Mouse (Mus musculus) E14TG2a.4 (cell line): ENCODE results near the gene Ndfip2.
A peak's percentile ranks its signal among the peaks of the same experiment; 100 is the strongest.

ENCODE experiments used
- H3K27me3 ChIP-seq: 2 replicates; pipeline ENCODE4 v1.6.1; 2014; ENCODE audit warnings: low read length, control low read depth; ENCODE audit not compliant: insufficient read depth
- H3K36me3 ChIP-seq: 2 replicates; pipeline ENCODE4 v1.6.1; 2014; ENCODE audit warnings: low read length, control low read depth; ENCODE audit not compliant: insufficient read depth
- H3K4me1 ChIP-seq: replicated peaks from 2 replicates; pipeline ENCODE4 v1.6.1; 2014; ENCODE audit warnings: low read depth, low read length, control low read depth
- H3K4me3 ChIP-seq: replicated peaks from 2 replicates; pipeline ENCODE4 v1.5.1; 2014; ENCODE audit warnings: mild to moderate bottlenecking, low read length
- H3K9me3 ChIP-seq: 2 replicates; pipeline ENCODE4 v1.6.1; 2014; ENCODE audit warnings: low read length, control low read depth
- CTCF ChIP-seq: conservative IDR thresholded peaks from 2 replicates; pipeline ENCODE4 v1.5.1; 2014; ENCODE audit warnings: low read length
- NANOG ChIP-seq: IDR thresholded peaks from 2 replicates; pipeline ENCODE4 v1.6.1; 2014; ENCODE audit warnings: borderline replicate concordance, low read length, mixed read lengths
- POU5F1 ChIP-seq: IDR thresholded peaks from 2 replicates; pipeline ENCODE4 v1.6.1; 2014; ENCODE audit warnings: low read length, borderline replicate concordance

Ndfip2 gene

GRCm38 (mm10) chr14:105313877-105314276 is 55.5 kb downstream of the Ndfip2 start:
- no peaks in the 10 kb centered on the region for H3K9me3 ChIP-seq
- no peaks in the 10 kb centered on the region for H3K27me3 ChIP-seq
- H3K4me1 ChIP-seq = no peaks in the 10 kb centered on the region
- TF ChIP-seq CTCF (0 out of 2 replicates have a peak, but pooled peaks have one; percentile 6), POU5F1 (no peak), NANOG (no peak)
- no peak overlapping the region for H3K4me3 ChIP-seq
- H3K36me3 ChIP-seq = no peaks in the 10 kb centered on the region

DNA sequence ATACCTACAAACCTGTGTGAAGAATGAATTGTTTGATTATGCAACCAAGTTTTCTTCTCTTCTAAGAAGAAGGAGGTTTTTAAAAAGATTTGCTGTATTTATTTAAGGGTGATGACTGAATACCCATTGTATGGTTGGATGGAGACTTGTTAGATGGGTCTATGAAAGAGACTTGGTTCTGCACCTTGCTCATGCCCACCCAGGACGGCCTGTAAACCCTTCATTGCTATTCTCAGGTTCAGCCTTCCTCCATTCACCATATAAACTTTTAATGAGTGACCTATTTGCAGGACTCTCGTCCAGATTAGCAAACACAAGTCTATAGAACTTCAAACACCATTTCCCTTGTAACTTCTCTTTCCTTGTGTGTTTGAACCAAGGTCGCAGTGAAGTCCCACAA is 63.3 kb downstream of the Ndfip2 start:
- TF ChIP-seq CTCF (no peak), NANOG (no peak), POU5F1 (no peak)
- Histone ChIP-seq H3K36me3 (no peaks in the 10 kb centered on the region), H3K4me3 (no peak overlapping the region), H3K9me3 (peaks cover 3% of the 10 kb centered on the region; the same call in 1 of the 2 replicates), H3K27me3 (no peaks in the 10 kb centered on the region), H3K4me1 (0 out of 2 replicates have a peak, but pooled peaks cover 4% of the 10 kb centered on the region)

GRCm38 (mm10) chr14:105322829-105323228 is 64.5 kb downstream of the Ndfip2 start:
- Histone ChIP-seq H3K36me3 (no peaks in the 10 kb centered on the region), H3K4me3 (no peak overlapping the region), H3K27me3 (no peaks in the 10 kb centered on the region), H3K4me1 (0 out of 2 replicates have a peak, but pooled peaks cover 4% of the 10 kb centered on the region), H3K9me3 (peaks cover 3% of the 10 kb centered on the region; the same call in 1 of the 2 replicates)
- TF ChIP-seq CTCF (no peak), POU5F1 (no peak), NANOG (no peak)

- Histone ChIP-seq H3K4me3 (0 out of 2 replicates have a peak overlapping the region, but pooled peaks have one; percentile 17), H3K36me3 (no peaks in the 10 kb centered on the region), H3K27me3 (no peaks in the 10 kb centered on the region), H3K9me3 (peaks cover 3% of the 10 kb centered on the region; the same call in 1 of the 2 replicates), H3K4me1 (0 out of 2 replicates have a peak, but pooled peaks cover 4% of the 10 kb centered on the region)
- TF ChIP-seq POU5F1 = no peak
- TF ChIP-seq NANOG = no peak
- TF ChIP-seq CTCF = no peak
Measured at GRCm38 (mm10) chr14:105323448-105323847, 65.1 kb downstream of the Ndfip2 start.

GRCm38 (mm10) chr14:105328397-105329302 is 70.3 kb downstream of the Ndfip2 start:
- peaks cover 3% of the 10 kb centered on the region; the same call in 1 of the 2 replicates for H3K9me3 ChIP-seq
- H3K27me3 ChIP-seq = peaks cover 7% of the 10 kb centered on the region; the same call in 1 of the 2 replicates
- no peak overlapping the region for H3K4me3 ChIP-seq
- TF ChIP-seq CTCF = no peak
- no peak for TF ChIP-seq NANOG
- no peak for TF ChIP-seq POU5F1
- no peaks in the 10 kb centered on the region for H3K36me3 ChIP-seq
- 0 out of 2 replicates have a peak, but pooled peaks cover 1% of the 10 kb centered on the region for H3K4me1 ChIP-seq

DNA sequence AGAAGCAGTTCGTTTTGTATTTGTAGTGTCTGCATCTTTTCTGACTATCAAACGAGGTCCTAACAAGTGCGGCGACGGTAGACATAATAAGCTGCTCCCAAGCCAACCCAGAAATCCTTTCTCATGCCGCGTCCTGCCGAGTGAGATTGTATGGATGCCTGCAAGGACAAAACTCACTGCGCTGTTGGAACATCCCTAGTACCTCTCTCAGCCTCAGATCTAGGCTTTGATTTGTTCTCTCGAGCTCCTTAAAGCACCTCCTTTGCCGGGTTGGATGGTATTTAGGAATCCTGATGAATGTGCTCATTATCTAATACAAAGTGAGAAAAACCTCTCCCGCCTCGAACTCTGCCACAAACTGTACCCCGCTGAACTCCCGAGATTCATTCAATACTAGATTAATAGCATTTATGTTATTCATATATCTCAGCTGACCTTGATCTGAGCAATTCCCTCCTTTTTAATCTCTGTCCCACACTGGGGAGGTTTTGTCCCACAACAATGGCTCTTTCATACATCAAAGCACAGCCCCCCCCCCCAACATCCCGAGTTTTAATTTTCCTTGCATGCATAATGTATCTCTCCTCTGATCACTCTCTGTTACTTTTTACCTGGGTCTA is 75.2 kb downstream of the Ndfip2 start:
- Histone ChIP-seq H3K4me1 (no peaks in the 10 kb centered on the region), H3K36me3 (no peaks in the 10 kb centered on the region), H3K4me3 (no peak overlapping the region), H3K27me3 (peaks cover 7% of the 10 kb centered on the region; the same call in 1 of the 2 replicates), H3K9me3 (no peaks in the 10 kb centered on the region; the same call in 1 of the 2 replicates)
- TF ChIP-seq NANOG = no peak
- TF ChIP-seq CTCF = no peak
- TF ChIP-seq POU5F1 = no peak

- Histone ChIP-seq H3K4me3 (no peak overlapping the region), H3K4me1 (no peaks in the 10 kb centered on the region), H3K36me3 (no peaks in the 10 kb centered on the region), H3K27me3 (no peaks in the 10 kb centered on the region), H3K9me3 (no peaks in the 10 kb centered on the region)
- TF ChIP-seq POU5F1 = no peak
- no peak for TF ChIP-seq NANOG
- no peak for TF ChIP-seq CTCF
Measured at GRCm38 (mm10) chr14:105341765-105342164, 83.4 kb downstream of the Ndfip2 start.

GRCm38 (mm10) chr14:105354121-105354520 is 95.7 kb downstream of the Ndfip2 start:
- H3K4me1 ChIP-seq = no peaks in the 10 kb centered on the region
- TF ChIP-seq POU5F1 = no peak
- TF ChIP-seq NANOG = no peak
- no peak for TF ChIP-seq CTCF
- no peaks in the 10 kb centered on the region for H3K36me3 ChIP-seq
- H3K4me3 ChIP-seq = no peak overlapping the region
- no peaks in the 10 kb centered on the region for H3K27me3 ChIP-seq
- no peaks in the 10 kb centered on the region for H3K9me3 ChIP-seq
